Mouse (Mus musculus) myocyte (in vitro differentiated cells): ENCODE results near the gene Stx17.

Source experiments
- MAX ChIP-seq: IDR thresholded peaks from one replicate; pipeline ENCODE4 v1.6.1; 2011; ENCODE audit warnings: low read depth, mild to moderate bottlenecking, control low read depth
- MYOD1 ChIP-seq, 3 experiments: IDR thresholded peaks; one replicate each; pipeline ENCODE4 v1.6.1; 2011; ENCODE audit warnings: control low read depth in 2 of 3, low read depth in 2 of 3, mild to moderate bottlenecking in 2 of 3, moderate library complexity in 1 of 3; ENCODE audit not compliant: insufficient read length in 2 of 3, control insufficient read depth in 1 of 3
- MYOG ChIP-seq, 3 experiments: IDR thresholded peaks; one replicate each; pipeline ENCODE4 v1.6.1; 2011; ENCODE audit warnings: control low read depth in 2 of 3, low read depth in 2 of 3, mild to moderate bottlenecking in 2 of 3; ENCODE audit not compliant: insufficient read length in 2 of 3, control insufficient read depth in 1 of 3, insufficient read depth in 1 of 3
- POLR2A ChIP-seq: IDR thresholded peaks from one replicate; pipeline ENCODE4 v1.6.1; 2011; ENCODE audit warnings: low read depth, mild to moderate bottlenecking, control low read depth, moderate library complexity; ENCODE audit not compliant: insufficient read length
- POLR2AphosphoS2 ChIP-seq: IDR thresholded peaks from one replicate; pipeline ENCODE4 v1.6.1; 2011; ENCODE audit warnings: low read depth, control low read depth; ENCODE audit not compliant: insufficient read length
- SRF ChIP-seq: IDR thresholded peaks from one replicate; pipeline ENCODE4 v1.6.1; 2011; ENCODE audit warnings: low read depth; ENCODE audit not compliant: control insufficient read depth, insufficient read length
- TCF12 ChIP-seq: IDR thresholded peaks from one replicate; pipeline ENCODE4 v1.6.1; 2011; ENCODE audit warnings: mild to moderate bottlenecking, control low read depth; ENCODE audit not compliant: poor library complexity, insufficient read depth, severe bottlenecking
- TCF3 ChIP-seq: IDR thresholded peaks from one replicate; pipeline ENCODE4 v1.6.1; 2011; ENCODE audit warnings: low read depth, control low read depth; ENCODE audit not compliant: insufficient read length
- USF1 ChIP-seq: IDR thresholded peaks from one replicate; pipeline ENCODE4 v1.6.1; 2011; ENCODE audit warnings: low read depth, mild to moderate bottlenecking, control low read depth, moderate library complexity

GRCm38 (mm10) chr4:48182115-48182806 is 57.5 kb downstream of the Stx17 start:
- no peak for TF ChIP-seq POLR2A
- no peak for TF ChIP-seq USF1
- no peak for TF ChIP-seq TCF3
- no peak for TF ChIP-seq MYOD1 (IDR thresholded peaks at IDR 0.05; ENCODE audit: control insufficient read depth in 1 of 3, insufficient read length in 2 of 3, low read depth in 2 of 3)
- no peak for TF ChIP-seq TCF12
- no peak for TF ChIP-seq POLR2AphosphoS2
- no peak for TF ChIP-seq MYOG (IDR thresholded peaks at IDR 0.05; ENCODE audit: control insufficient read depth in 1 of 3, insufficient read depth in 1 of 3, insufficient read length in 2 of 3, low read depth in 2 of 3)
- no peak for TF ChIP-seq MAX
- no peak for TF ChIP-seq SRF
